Mouse (Mus musculus) hindbrain, embryonic 12.5 days (tissue): ENCODE measurements around the gene Arid5b. TPM values are rescaled to one million over a fixed set of nuclear protein-coding genes. Genes with fewer than 3 reads are reported as not detected.
"Not testable (repeated sequence)": the region's sequence is repeated elsewhere in the genome, so short reads cannot be mapped to it uniquely, and the experiment has no call there.

Experiments used
- ATAC-seq: fragments of 200-750 bp; cut with Nextera tagmentation; 2 replicates; pipeline ENCODE4 v1.8.0; 2017; ENCODE audit warnings: moderate TSS enrichment; ENCODE audit not compliant: low FRiP score
- H3K27ac ChIP-seq: fragments of 300-500 bp; sonication (generic); 2 replicates; pipeline ENCODE4 v1.5.1; 2016; ENCODE audit warnings: mild to moderate bottlenecking
- H3K27me3 ChIP-seq: fragments of 300-500 bp; sonication (generic); 2 replicates; pipeline ENCODE4 v1.6.1; 2016; ENCODE audit warnings: mild to moderate bottlenecking
- H3K36me3 ChIP-seq: fragments of 300-500 bp; sonication (generic); 2 replicates; pipeline ENCODE4 v1.6.1; 2016; ENCODE audit warnings: mild to moderate bottlenecking
- H3K4me1 ChIP-seq: fragments of 300-500 bp; sonication (generic); 2 replicates; pipeline ENCODE4 v1.6.1; 2016
- H3K4me2 ChIP-seq: fragments of 300-500 bp; sonication (generic); replicated peaks from 2 replicates; pipeline ENCODE4 v1.6.1; 2016; ENCODE audit warnings: mild to moderate bottlenecking
- H3K4me3 ChIP-seq: fragments of 300-500 bp; sonication (generic); 2 replicates; pipeline ENCODE4 v1.5.1; 2016; ENCODE audit warnings: mild to moderate bottlenecking
- H3K9ac ChIP-seq: fragments of 300-500 bp; sonication (generic); 2 replicates; pipeline ENCODE4 v1.6.1; 2016; ENCODE audit warnings: mild to moderate bottlenecking, moderate library complexity
- H3K9me3 ChIP-seq: fragments of 300-500 bp; sonication (generic); replicated peaks from 2 replicates; pipeline ENCODE4 v1.6.1; 2016; ENCODE audit warnings: mild to moderate bottlenecking
- WGBS: fragments of 180-500 bp; shearing (Covaris S2); methylation state at CpG from one replicate; pipeline ENCODE4 v1.1.7; 2016; 5-methylcytosine and 5-hydroxymethylcytosine counted together
- polyA plus RNA-seq: library from polyadenylated mRNA; unstranded; fragments of >200 nt; fragmentation: Nextera tagmentation; extraction: Ambion mirVana; gene quantifications from 2 replicates; pipeline ENCODE4 v1.2.1, GENCODE M21; 2016

Gene Arid5b
- polyA plus RNA-seq, 1 experiment from 2014 or later, result 28.2 TPM

DNA sequence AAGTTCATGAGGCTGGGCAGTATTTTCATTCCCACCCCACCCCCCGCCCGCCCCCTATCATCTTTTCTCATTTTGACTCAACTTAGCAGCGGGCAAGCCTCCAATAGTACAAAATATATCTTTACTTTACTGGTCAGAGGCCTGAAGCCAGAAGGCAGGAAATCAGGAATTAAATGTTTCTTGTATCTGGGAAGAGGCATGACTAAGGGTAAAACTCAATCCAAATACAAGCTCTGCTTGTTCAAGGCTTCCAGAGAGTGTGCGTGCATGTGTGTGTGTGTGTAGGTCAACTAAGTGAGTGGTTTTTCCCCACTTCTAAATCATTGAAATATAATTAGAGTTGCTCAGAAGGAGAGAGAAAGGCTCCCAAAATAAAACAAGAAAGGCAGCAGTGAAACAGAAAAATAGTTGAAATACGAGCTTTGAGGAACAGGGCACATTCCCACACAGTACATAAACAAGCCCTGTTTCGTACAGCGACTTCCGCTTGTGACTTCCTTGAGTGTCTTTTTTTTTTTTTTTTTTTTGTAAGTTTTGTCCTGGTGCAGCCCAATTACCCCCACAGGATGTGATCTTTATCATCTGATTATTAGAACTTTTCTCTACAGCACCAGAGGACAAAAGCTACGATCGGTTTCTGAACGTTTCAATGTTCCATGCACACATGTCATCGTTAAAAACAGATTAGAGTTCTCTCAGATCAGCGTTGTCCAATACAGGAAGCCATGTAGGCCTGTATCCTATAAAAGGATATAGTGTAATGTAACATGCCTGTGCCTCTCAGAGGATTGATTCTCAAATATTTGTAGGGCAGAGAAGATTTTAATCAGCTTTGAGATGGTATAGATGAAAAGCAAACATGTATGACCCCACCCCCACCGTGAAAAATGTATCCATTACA is 173.4 kb downstream of the Arid5b start:
- Histone ChIP-seq H3K27me3 (no peaks in the 10 kb centered on the region), H3K9me3 (no peaks in the 10 kb centered on the region), H3K4me2 (no peak overlapping the region), H3K4me1 (peaks cover 34% of the 10 kb centered on the region), H3K9ac (no peak overlapping the region), H3K36me3 (peaks cover 13% of the 10 kb centered on the region; the same call in 1 of the 2 replicates), H3K27ac (peak overlapping the region; percentile 72), H3K4me3 (no peak overlapping the region)
- WGBS, result 61% methylated on average over 14 of the region's 14 CpGs
- no peak for ATAC-seq

DNA sequence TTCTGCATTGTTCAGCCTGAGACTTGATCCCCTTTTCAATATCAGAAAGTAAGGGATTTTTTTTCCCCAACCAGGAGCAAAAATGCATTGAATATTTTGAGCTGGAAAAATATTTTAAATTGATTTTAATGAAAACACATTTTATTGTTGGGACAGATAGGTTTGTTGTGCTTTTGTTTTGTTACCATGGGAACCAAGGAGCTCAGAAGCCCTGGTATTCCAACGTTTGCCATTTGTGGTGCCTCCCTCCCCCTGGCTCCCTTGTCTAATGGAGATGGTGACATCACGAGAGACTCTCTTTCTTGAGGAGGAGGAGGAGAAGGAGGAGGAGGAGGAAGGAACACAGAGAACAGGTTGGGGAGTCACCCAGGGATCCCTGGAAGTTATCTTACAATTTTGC is 174.1 kb downstream of the Arid5b start:
- 28% methylated on average over 2 of the region's 2 CpGs for WGBS
- ATAC-seq, result no peak
- H3K4me3 ChIP-seq, result no peak overlapping the region
- no peaks in the 10 kb centered on the region for H3K27me3 ChIP-seq
- peaks cover 34% of the 10 kb centered on the region for H3K4me1 ChIP-seq
- peaks cover 13% of the 10 kb centered on the region; the same call in 1 of the 2 replicates for H3K36me3 ChIP-seq
- peak overlapping the region; percentile 72; the same call in 1 of the 2 replicates for H3K27ac ChIP-seq
- no peak overlapping the region for H3K9ac ChIP-seq
- no peak overlapping the region for H3K4me2 ChIP-seq
- no peaks in the 10 kb centered on the region for H3K9me3 ChIP-seq

GRCm38 (mm10) chr10:68103988-68104387 is 174.6 kb downstream of the Arid5b start:
- Histone ChIP-seq H3K9ac (no peak overlapping the region), H3K36me3 (peaks cover 13% of the 10 kb centered on the region; the same call in 1 of the 2 replicates), H3K27ac (peak overlapping the region; percentile 40; the same call in 1 of the 2 replicates), H3K27me3 (no peaks in the 10 kb centered on the region), H3K9me3 (no peaks in the 10 kb centered on the region), H3K4me1 (peaks cover 34% of the 10 kb centered on the region), H3K4me3 (no peak overlapping the region), H3K4me2 (no peak overlapping the region)
- no peak for ATAC-seq
- WGBS, result 67% methylated on average over 5 of the region's 5 CpGs

GRCm38 (mm10) chr10:68103078-68103855 is 175.3 kb downstream of the Arid5b start:
- H3K9me3 ChIP-seq, result no peaks in the 10 kb centered on the region
- no peak for ATAC-seq
- H3K27me3 ChIP-seq, result no peaks in the 10 kb centered on the region
- WGBS, result 78% methylated on average over 6 of the region's 6 CpGs
- peaks cover 17% of the 10 kb centered on the region for H3K36me3 ChIP-seq
- peaks cover 34% of the 10 kb centered on the region for H3K4me1 ChIP-seq
- no peak overlapping the region for H3K4me3 ChIP-seq
- peak overlapping the region; percentile 40; the same call in 1 of the 2 replicates for H3K27ac ChIP-seq
- no peak overlapping the region for H3K9ac ChIP-seq
- H3K4me2 ChIP-seq, result no peak overlapping the region

GRCm38 (mm10) chr10:68102566-68102965 is 176.0 kb downstream of the Arid5b start:
- Histone ChIP-seq H3K4me1 (peaks cover 34% of the 10 kb centered on the region), H3K9ac (no peak overlapping the region), H3K27me3 (no peaks in the 10 kb centered on the region), H3K4me3 (no peak overlapping the region), H3K4me2 (no peak overlapping the region), H3K27ac (no peak overlapping the region), H3K9me3 (no peaks in the 10 kb centered on the region), H3K36me3 (peaks cover 24% of the 10 kb centered on the region)
- WGBS, result 96% methylated on average over 6 of the region's 6 CpGs
- ATAC-seq, result no peak

- Histone ChIP-seq H3K9ac (no peak overlapping the region), H3K4me1 (peaks cover 21% of the 10 kb centered on the region), H3K4me3 (no peak overlapping the region), H3K27ac (no peak overlapping the region), H3K9me3 (no peaks in the 10 kb centered on the region), H3K36me3 (peaks cover 37% of the 10 kb centered on the region), H3K4me2 (no peak overlapping the region), H3K27me3 (no peaks in the 10 kb centered on the region)
- 89% methylated on average over 4 of the region's 4 CpGs for WGBS
- ATAC-seq, result no peak
These were observed 177.3 kb downstream of the Arid5b start for GRCm38 (mm10) chr10:68101251-68101650.

GRCm38 (mm10) chr10:68100506-68100905 is 178.0 kb downstream of the Arid5b start:
- H3K4me1 ChIP-seq, result peaks cover 17% of the 10 kb centered on the region
- no peaks in the 10 kb centered on the region for H3K9me3 ChIP-seq
- no peak overlapping the region for H3K27ac ChIP-seq
- no peak for ATAC-seq
- H3K9ac ChIP-seq, result no peak overlapping the region
- H3K4me2 ChIP-seq, result no peak overlapping the region
- WGBS, result 91% methylated on average over 8 of the region's 8 CpGs
- no peak overlapping the region for H3K4me3 ChIP-seq
- peaks cover 42% of the 10 kb centered on the region for H3K36me3 ChIP-seq
- H3K27me3 ChIP-seq, result no peaks in the 10 kb centered on the region

DNA sequence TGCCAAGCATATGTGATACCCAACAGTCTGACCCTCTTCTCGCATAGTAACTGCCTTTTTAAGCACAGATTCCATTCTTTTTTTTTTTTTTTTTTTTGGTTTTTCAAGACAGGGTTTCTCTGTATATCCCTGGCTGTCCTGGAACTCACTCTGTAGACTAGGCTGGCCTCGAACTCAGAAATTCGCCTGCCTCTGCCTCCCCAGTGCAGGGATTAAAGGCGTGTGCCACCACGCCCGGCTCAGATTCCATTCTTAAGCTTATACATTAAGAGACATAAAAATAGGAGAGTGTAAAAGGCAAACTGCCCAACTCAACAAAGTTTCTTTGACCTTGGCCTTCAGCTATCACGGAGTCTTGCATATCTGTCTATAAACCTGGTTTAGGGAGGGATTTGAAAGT is 178.7 kb downstream of the Arid5b start:
- not testable (repeated sequence) for H3K4me2 ChIP-seq, ATAC-seq, H3K27me3 ChIP-seq, H3K4me3 ChIP-seq, H3K27ac ChIP-seq, H3K9ac ChIP-seq, H3K9me3 ChIP-seq
- peaks cover 49% of the 10 kb centered on the region for H3K36me3 ChIP-seq
- H3K4me1 ChIP-seq, result peaks cover 11% of the 10 kb centered on the region
- 96% methylated on average over 7 of the region's 7 CpGs for WGBS

DNA sequence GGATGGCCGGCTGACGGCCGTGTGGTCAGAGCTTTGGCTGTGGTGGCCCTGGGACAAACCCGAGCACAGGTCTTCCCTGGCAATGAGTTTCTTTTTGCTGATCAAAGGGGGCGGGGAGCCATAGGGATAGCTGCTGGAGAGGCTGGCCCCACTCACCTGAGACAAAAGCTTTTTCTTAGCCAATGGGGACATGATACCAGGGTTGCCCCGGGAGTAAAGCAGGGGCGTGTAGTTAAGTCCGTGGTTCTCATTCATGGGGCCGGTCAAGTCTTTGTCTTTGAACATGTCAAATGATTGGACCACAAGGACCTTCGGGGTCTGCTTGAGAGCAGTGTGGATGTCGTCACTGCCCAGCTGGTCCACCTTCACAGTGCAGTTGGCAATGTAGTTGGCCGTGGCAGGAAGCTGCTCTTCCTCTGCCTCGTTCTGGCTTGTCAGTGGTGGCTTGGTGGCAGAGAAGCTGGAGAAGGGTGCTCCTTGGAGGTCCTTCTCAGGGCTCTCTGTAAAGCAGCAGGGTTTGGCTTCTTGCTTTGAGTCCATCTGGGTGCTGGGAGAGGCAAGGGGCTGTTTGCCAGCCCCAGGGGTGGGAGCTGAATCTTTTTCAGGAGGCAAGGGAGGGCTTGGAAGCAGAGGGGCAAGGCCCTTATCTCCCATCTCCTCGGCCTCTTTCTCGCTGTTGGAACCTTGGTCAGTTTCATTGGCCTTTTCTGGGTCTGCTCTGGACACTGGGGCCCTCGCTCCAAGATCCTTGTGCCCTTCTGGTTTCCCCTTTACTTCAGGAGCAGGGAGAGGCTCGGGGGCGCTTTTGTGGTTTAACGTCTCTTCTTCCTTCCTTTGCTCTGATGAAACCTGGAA is 180.5 kb downstream of the Arid5b start:
- no peak overlapping the region for H3K4me2 ChIP-seq
- no peak overlapping the region for H3K27ac ChIP-seq
- no peak for ATAC-seq
- H3K9me3 ChIP-seq, result no peaks in the 10 kb centered on the region
- no peaks in the 10 kb centered on the region for H3K4me1 ChIP-seq
- no peaks in the 10 kb centered on the region for H3K27me3 ChIP-seq
- 92% methylated on average over 19 of the region's 19 CpGs for WGBS
- H3K36me3 ChIP-seq, result peaks cover 51% of the 10 kb centered on the region
- H3K9ac ChIP-seq, result no peak overlapping the region
- no peak overlapping the region for H3K4me3 ChIP-seq

DNA sequence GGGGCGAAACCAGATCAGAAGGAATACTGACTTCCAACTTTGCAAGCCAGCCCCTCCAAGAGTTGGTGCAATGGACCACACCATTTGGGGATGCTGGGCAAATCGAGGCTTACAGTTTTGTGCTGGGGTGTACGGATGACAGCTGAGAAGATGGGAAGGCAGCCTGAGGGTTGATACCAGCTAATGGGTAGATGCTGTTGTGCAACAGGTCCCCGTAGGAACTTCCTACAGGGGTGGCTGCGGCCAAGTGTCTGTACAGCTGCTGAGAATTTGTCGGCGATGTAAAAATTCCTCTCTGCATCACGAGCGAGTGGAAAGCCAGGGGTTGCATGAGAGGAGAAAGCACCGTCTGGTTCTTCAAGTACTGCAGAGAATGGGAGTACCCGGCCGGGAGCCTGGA is 182.1 kb downstream of the Arid5b start:
- Histone ChIP-seq H3K4me3 (no peak overlapping the region), H3K9me3 (no peaks in the 10 kb centered on the region), H3K27ac (no peak overlapping the region), H3K36me3 (peaks cover 47% of the 10 kb centered on the region), H3K9ac (no peak overlapping the region), H3K4me2 (no peak overlapping the region), H3K27me3 (no peaks in the 10 kb centered on the region), H3K4me1 (no peaks in the 10 kb centered on the region)
- no peak for ATAC-seq
- WGBS, result 96% methylated on average over 12 of the region's 12 CpGs

- Histone ChIP-seq H3K9me3 (no peaks in the 10 kb centered on the region), H3K27me3 (no peaks in the 10 kb centered on the region), H3K9ac (no peak overlapping the region), H3K4me3 (no peak overlapping the region), H3K27ac (no peak overlapping the region), H3K4me1 (no peaks in the 10 kb centered on the region), H3K36me3 (peaks cover 38% of the 10 kb centered on the region), H3K4me2 (no peak overlapping the region)
- 87% methylated on average over 2 of the region's 2 CpGs for WGBS
- no peak for ATAC-seq
These were observed 183.4 kb downstream of the Arid5b start for GRCm38 (mm10) chr10:68095136-68095535.

DNA sequence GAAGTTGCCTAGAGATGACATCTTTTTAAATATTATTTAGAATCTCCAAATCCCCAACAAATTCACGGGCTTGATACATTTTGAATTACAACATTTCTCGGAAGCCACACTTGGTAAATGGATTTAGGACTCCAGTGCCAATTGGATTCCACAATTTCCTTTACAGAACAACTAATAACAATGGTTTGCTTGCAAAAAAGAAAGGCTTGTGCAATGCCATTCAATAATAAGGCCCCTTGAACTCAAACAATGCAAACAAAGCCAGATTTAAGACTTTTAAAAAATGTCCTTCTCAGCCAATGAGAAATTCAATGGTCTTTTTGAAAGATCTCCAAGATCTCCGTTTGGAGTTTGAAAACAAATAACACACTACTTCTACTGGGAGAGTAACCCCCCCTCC is 185.0 kb downstream of the Arid5b start:
- Histone ChIP-seq H3K27me3 (no peaks in the 10 kb centered on the region), H3K27ac (no peak overlapping the region), H3K4me1 (no peaks in the 10 kb centered on the region), H3K4me3 (no peak overlapping the region), H3K9me3 (no peaks in the 10 kb centered on the region), H3K9ac (no peak overlapping the region), H3K36me3 (peaks cover 36% of the 10 kb centered on the region), H3K4me2 (no peak overlapping the region)
- WGBS, result 81% methylated on average over 3 of the region's 3 CpGs
- no peak for ATAC-seq
